Mouse (Mus musculus) kidney, postnatal 36 days (tissue): ENCODE data around the gene Gtpbp8.
A peak's percentile ranks its signal among the peaks of the same experiment; 100 is the strongest.

ENCODE experiments used
- DNase-seq, 2 experiments: peaks; one replicate each; pipeline ENCODE4 v3.0.0; 2021 to 2022; ENCODE audit warnings: mixed read lengths in 2 of 2

Gene Gtpbp8

GRCm38 (mm10) chr16:44725286-44726223 is 20.6 kb downstream of the Gtpbp8 start:
- DNase-seq, result peak; percentile 84 to 89

- peak; percentile 19 to 48 for DNase-seq
Observed at GRCm38 (mm10) chr16:44724847-44725246, 21.3 kb downstream of the Gtpbp8 start.

DNA sequence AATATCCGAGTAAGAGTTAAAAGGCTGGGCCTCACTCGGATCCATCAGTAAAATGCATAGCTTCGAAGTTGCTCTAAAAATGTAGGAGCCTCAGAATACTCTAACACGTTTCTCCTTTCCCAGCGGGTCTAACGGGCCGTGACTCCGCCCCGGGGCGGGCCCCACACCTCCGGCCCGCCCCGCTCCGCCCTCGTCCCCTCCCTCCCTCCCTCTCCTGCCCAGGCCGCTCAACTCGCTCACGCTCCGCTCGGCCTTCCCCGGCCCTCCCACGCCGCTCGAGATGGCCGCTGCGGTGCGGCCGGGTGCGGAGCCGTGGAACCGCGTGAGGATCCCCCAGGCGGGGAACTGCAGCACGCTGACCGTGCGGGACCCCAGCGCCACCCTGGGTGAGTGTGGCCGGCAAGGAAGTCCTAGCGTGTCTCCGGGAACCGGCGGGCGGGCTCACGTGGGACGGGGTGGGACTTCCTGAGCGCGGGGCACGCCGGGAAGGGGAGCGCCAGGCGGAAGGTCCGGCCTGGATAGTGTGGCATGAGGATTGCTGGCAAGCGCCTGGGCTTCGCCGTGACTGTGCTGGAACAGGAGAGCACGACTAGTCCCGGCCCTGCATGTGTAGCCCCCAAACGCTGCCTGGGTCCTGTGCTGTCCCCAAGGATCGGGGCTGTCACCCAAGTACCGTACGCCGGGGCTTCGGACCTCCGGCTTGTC is 21.9 kb downstream of the Gtpbp8 start, which contains the start of gene Nepro:
Gene Nepro, plus strand, starts transcription at position 219 of the 705 bp plus-strand sequence.
- peak; percentile 95 to 96 for DNase-seq

- DNase-seq, result no peak
Observed at GRCm38 (mm10) chr16:44722666-44723065, 23.5 kb downstream of the Gtpbp8 start.

DNA sequence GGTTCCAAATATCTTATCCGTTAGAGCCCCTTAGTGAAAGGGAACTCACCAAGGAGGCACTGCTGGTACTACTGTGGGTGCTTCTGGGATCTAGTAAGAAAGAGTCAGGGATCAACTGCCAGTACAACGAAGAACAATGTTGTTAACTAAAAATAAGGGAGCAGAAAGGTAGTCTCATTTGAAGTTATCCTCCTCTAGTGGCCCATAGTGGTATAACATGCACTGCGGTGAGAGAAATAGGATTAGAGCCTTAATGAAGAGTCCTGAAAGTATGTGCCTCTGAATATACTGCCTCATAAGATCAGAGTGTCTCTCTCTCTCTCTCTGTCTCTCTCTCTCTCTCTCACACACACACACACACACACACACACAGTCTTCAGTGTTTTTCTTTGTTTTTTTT is 25.6 kb downstream of the Gtpbp8 start:
- peak in 1 of 2 experiments; percentile 32 for DNase-seq

GRCm38 (mm10) chr16:44719349-44719748 is 26.8 kb downstream of the Gtpbp8 start:
- peak; percentile 21 to 50 for DNase-seq

- DNase-seq, result no peak
Observed at GRCm38 (mm10) chr16:44717838-44718237, 28.3 kb downstream of the Gtpbp8 start.

GRCm38 (mm10) chr16:44717141-44717634 is 29.0 kb downstream of the Gtpbp8 start:
- no peak for DNase-seq

DNA sequence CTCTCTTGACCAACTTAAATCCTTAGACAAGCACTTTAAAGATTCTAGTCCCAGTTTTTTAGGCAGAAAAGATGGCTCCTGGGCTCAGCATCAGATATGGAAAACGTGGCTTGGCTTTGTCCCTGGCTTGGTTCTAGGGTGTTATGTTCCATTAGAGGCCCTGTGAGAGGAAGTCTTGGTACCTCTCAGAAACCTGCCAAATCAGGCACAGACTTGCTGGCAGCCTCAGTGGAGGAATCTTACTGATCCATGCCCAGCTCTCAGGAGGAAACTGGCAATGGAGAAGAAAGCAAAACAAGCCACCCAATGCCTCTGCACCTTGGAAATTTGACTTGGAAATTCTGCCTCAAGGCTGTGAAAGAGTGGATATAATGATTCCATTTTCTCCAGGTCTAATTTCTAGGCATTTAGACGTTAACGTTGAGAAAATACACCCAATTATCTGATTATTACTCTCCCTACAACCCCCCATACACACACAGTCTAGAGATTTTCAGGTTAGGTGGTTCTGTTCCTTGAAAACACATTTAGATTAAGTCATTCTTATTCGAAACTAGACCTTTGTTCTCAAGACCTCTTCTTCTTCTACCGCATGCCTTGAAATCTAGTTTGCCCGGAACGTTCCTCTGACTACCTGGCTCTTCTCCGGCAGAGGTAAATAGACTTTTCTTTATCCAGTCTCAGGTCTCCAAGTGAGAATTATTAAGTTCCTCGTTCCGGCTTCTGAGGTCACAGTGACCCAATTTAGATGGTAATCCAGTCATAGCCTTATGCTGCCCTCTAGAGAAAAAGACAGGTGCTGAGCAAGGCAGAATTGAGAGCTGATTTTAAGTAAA is 29.6 kb downstream of the Gtpbp8 start:
- peak; percentile 53 to 59 for DNase-seq

- no peak for DNase-seq
Observed at GRCm38 (mm10) chr16:44703458-44703857, 42.7 kb downstream of the Gtpbp8 start.

- no peak for DNase-seq
Observed at GRCm38 (mm10) chr16:44702272-44702671, 43.9 kb downstream of the Gtpbp8 start.

DNA sequence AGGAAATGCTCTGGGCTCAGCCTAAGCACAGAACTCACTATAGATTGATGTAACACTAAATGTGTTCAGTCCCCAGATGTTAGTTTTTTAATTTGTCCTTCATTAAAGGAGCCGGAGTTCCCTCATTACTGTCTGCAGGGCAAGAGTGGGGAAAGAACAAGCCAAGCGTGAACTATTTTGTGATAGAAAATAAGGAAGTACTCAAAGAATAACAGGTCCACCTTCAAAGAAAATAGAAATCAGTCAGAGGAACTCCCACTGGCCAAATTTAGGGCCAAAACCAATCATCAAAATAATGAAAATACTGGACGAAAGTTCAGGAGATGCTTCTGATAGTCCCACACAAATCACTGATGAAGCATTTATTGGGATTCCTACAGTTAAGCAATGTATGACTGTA is 45.0 kb downstream of the Gtpbp8 start:
- no peak for DNase-seq

GRCm38 (mm10) chr16:44697473-44698205 is 48.5 kb downstream of the Gtpbp8 start:
- DNase-seq, result no peak

- no peak for DNase-seq
Observed at GRCm38 (mm10) chr16:44695859-44696620, 50.1 kb downstream of the Gtpbp8 start.

GRCm38 (mm10) chr16:44695214-44695858 is 50.8 kb downstream of the Gtpbp8 start:
- DNase-seq, result no peak

DNA sequence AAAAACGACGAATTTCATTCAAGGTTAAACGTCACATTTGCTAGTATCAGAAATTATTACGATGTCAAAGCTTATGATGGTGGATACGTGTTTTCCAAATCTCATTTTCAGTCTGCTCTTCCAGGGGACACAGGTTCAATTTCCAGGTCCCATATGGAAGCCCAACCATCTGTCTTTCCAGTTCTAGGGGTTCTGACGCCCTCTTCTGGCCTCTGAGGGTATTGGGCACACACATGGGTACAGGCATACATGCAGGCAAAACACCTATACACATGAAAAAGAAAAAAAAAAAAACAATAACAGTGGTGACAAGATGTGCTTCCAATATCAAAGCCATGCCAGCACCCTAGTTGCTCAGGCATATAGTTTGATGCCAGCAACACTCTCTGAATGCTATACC is 52.5 kb downstream of the Gtpbp8 start:
- DNase-seq, result peak in 1 of 2 experiments; percentile 28

GRCm38 (mm10) chr16:44692541-44692940 is 53.6 kb downstream of the Gtpbp8 start:
- no peak for DNase-seq

GRCm38 (mm10) chr16:44691561-44692141 is 54.5 kb downstream of the Gtpbp8 start:
- peak; percentile 55 to 72 for DNase-seq

DNA sequence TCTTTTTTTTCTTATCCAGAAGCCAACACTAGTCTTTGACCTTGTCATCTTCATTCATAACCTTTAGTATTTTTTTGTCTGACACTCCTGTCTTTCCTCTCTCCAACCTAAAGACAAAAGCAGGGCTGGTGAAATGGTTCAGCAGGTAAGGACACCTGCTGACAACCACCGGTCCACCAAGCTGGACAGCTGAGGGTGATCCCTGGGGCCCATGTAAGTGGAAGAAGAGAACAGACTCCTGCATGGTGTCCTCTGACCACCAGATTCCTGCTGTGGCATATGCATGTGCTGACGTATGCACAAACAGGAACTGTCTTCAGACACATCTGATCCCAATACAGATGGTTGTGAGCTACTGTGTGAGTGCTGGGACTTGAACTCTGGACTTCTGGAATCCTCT is 55.1 kb downstream of the Gtpbp8 start:
- DNase-seq, result no peak

- no peak for DNase-seq
Observed at GRCm38 (mm10) chr16:44690501-44690900, 55.7 kb downstream of the Gtpbp8 start.
